Mouse (Mus musculus): Measurements from ENCODE around the gene Fam124b. TPM values are rescaled to one million over a fixed set of nuclear protein-coding genes. Genes with fewer than 3 reads are reported as not detected.

Gene Fam124b
- polyA plus RNA-seq, 1 experiment = 0.06 TPM

GRCm38 (mm10) chr1:80181414-80181805 lies 36.9 kb downstream of the Fam124b start:
- TF ChIP-seq MYOG (IDR thresholded peaks at IDR 0.05; ENCODE audit: control insufficient read depth in 1 of 3, insufficient read depth in 1 of 3, insufficient read length in 2 of 3, low read depth in 2 of 3) = no peak
- no peak for TF ChIP-seq SRF (IDR thresholded peaks at IDR 0.05; ENCODE audit: control insufficient read depth, insufficient read length, low read depth)
- Histone ChIP-seq H3K4me3 (no peak overlapping the region), H3K36me3 (ENCODE audit: control insufficient read depth, insufficient read depth) (no peaks in the 10 kb centered on the region), H3ac (ENCODE audit: control insufficient read depth, insufficient read length) (no peak overlapping the region), H3K27me3 (ENCODE audit: control insufficient read depth, insufficient read depth, insufficient read length) (no peaks in the 10 kb centered on the region), H3K4me2 (ENCODE audit: low read depth) (no peak overlapping the region), H3K79me2 (ENCODE audit: control insufficient read depth, insufficient read depth) (no peaks in the 10 kb centered on the region)

GRCm38 (mm10) chr1:80180767-80181413 lies 37.4 kb downstream of the Fam124b start:
- Histone ChIP-seq H3K4me2 (ENCODE audit: low read depth) (no peak overlapping the region), H3K79me2 (ENCODE audit: control insufficient read depth, insufficient read depth) (no peaks in the 10 kb centered on the region), H3K36me3 (ENCODE audit: control insufficient read depth, insufficient read depth) (no peaks in the 10 kb centered on the region), H3K27me3 (ENCODE audit: control insufficient read depth, insufficient read depth, insufficient read length) (no peaks in the 10 kb centered on the region), H3ac (ENCODE audit: control insufficient read depth, insufficient read length) (no peak overlapping the region), H3K4me3 (no peak overlapping the region)
- TF ChIP-seq CEBPB (IDR thresholded peaks at IDR 0.05; ENCODE audit: insufficient read depth, poor library complexity, severe bottlenecking) = no peak
- TF ChIP-seq E2F4 (IDR thresholded peaks at IDR 0.05; ENCODE audit: insufficient read depth) = no peak
- no peak for TF ChIP-seq POLR2AphosphoS2 (IDR thresholded peaks at IDR 0.05; ENCODE audit: insufficient read length, low read depth)
- no peak for TF ChIP-seq REST (IDR thresholded peaks at IDR 0.05; ENCODE audit: insufficient read depth, insufficient read length)
- no peak for TF ChIP-seq MAX (IDR thresholded peaks at IDR 0.05; ENCODE audit: low read depth)
- TF ChIP-seq TCF12 (IDR thresholded peaks at IDR 0.05; ENCODE audit: insufficient read depth, poor library complexity, severe bottlenecking) = no peak
- TF ChIP-seq POLR2A (IDR thresholded peaks at IDR 0.05; ENCODE audit: insufficient read length, low read depth) = no peak
- TF ChIP-seq MYOG (IDR thresholded peaks at IDR 0.05; ENCODE audit: control insufficient read depth in 1 of 3, insufficient read depth in 1 of 3, insufficient read length in 2 of 3, low read depth in 2 of 3) = no peak
- TF ChIP-seq MYOD1 (IDR thresholded peaks at IDR 0.05; ENCODE audit: control insufficient read depth in 1 of 3, insufficient read length in 2 of 3, low read depth in 2 of 3) = no peak
- TF ChIP-seq USF1 (IDR thresholded peaks at IDR 0.05; ENCODE audit: low read depth) = no peak

GRCm38 (mm10) chr1:80180128-80180527 lies 38.1 kb downstream of the Fam124b start:
- H3K79me2 ChIP-seq (ENCODE audit: control insufficient read depth, insufficient read depth) = no peaks in the 10 kb centered on the region
- no peak overlapping the region for H3K4me2 ChIP-seq (ENCODE audit: low read depth)
- TF ChIP-seq E2F4 (IDR thresholded peaks at IDR 0.05; ENCODE audit: insufficient read depth) (no peak), MYOD1 (IDR thresholded peaks at IDR 0.05; ENCODE audit: control insufficient read depth in 1 of 3, insufficient read length in 2 of 3, low read depth in 2 of 3) (no peak), MAX (IDR thresholded peaks at IDR 0.05; ENCODE audit: low read depth) (no peak), TCF12 (IDR thresholded peaks at IDR 0.05; ENCODE audit: insufficient read depth, poor library complexity, severe bottlenecking) (no peak), SRF (IDR thresholded peaks at IDR 0.05; ENCODE audit: control insufficient read depth, insufficient read length, low read depth) (no peak), REST (IDR thresholded peaks at IDR 0.05; ENCODE audit: insufficient read depth, insufficient read length) (no peak), MYOG (IDR thresholded peaks at IDR 0.05; ENCODE audit: control insufficient read depth in 1 of 3, insufficient read depth in 1 of 3, insufficient read length in 2 of 3, low read depth in 2 of 3) (no peak), USF1 (IDR thresholded peaks at IDR 0.05; ENCODE audit: low read depth) (no peak), POLR2A (IDR thresholded peaks at IDR 0.05; ENCODE audit: insufficient read length, low read depth) (no peak), POLR2AphosphoS2 (IDR thresholded peaks at IDR 0.05; ENCODE audit: insufficient read length, low read depth) (no peak)
- H3K4me3 ChIP-seq = no peak overlapping the region
- no peak overlapping the region for H3ac ChIP-seq (ENCODE audit: control insufficient read depth, insufficient read length)
- H3K36me3 ChIP-seq (ENCODE audit: control insufficient read depth, insufficient read depth) = no peaks in the 10 kb centered on the region
- no peaks in the 10 kb centered on the region for H3K27me3 ChIP-seq (ENCODE audit: control insufficient read depth, insufficient read depth, insufficient read length)

- H3ac ChIP-seq (ENCODE audit: control insufficient read depth, insufficient read length) = no peak overlapping the region
- H3K79me2 ChIP-seq (ENCODE audit: control insufficient read depth, insufficient read depth) = no peaks in the 10 kb centered on the region
- H3K4me3 ChIP-seq = no peak overlapping the region
- H3K4me2 ChIP-seq (ENCODE audit: low read depth) = no peak overlapping the region
- no peaks in the 10 kb centered on the region for H3K27me3 ChIP-seq (ENCODE audit: control insufficient read depth, insufficient read depth, insufficient read length)
- TF ChIP-seq E2F4 (IDR thresholded peaks at IDR 0.05; ENCODE audit: insufficient read depth) = no peak
- H3K36me3 ChIP-seq (ENCODE audit: control insufficient read depth, insufficient read depth) = no peaks in the 10 kb centered on the region
Observed at GRCm38 (mm10) chr1:80177651-80178382, 40.5 kb downstream of the Fam124b start.

- Histone ChIP-seq H3ac (ENCODE audit: control insufficient read depth, insufficient read length) (no peak overlapping the region), H3K27me3 (ENCODE audit: control insufficient read depth, insufficient read depth, insufficient read length) (no peaks in the 10 kb centered on the region), H3K79me2 (ENCODE audit: control insufficient read depth, insufficient read depth) (no peaks in the 10 kb centered on the region), H3K36me3 (ENCODE audit: control insufficient read depth, insufficient read depth) (no peaks in the 10 kb centered on the region), H3K4me3 (no peak overlapping the region), H3K4me2 (ENCODE audit: low read depth) (no peak overlapping the region)
- TF ChIP-seq CEBPB (IDR thresholded peaks at IDR 0.05; ENCODE audit: insufficient read depth, poor library complexity, severe bottlenecking) (no peak), POLR2A (IDR thresholded peaks at IDR 0.05; ENCODE audit: insufficient read length, low read depth) (no peak), MYOG (IDR thresholded peaks at IDR 0.05; ENCODE audit: control insufficient read depth in 1 of 3, insufficient read depth in 1 of 3, insufficient read length in 2 of 3, low read depth in 2 of 3) (no peak), TCF3 (IDR thresholded peaks at IDR 0.05; ENCODE audit: insufficient read length, low read depth) (no peak), MAX (IDR thresholded peaks at IDR 0.05; ENCODE audit: low read depth) (no peak), USF1 (IDR thresholded peaks at IDR 0.05; ENCODE audit: low read depth) (no peak), POLR2AphosphoS2 (IDR thresholded peaks at IDR 0.05; ENCODE audit: insufficient read length, low read depth) (no peak), REST (IDR thresholded peaks at IDR 0.05; ENCODE audit: insufficient read depth, insufficient read length) (no peak)
Observed at GRCm38 (mm10) chr1:80167706-80168105, 50.6 kb downstream of the Fam124b start.

Data from myocyte (in vitro differentiated cells).